In genomic region chr6:145653626-145654025, GRCm38 (mm10) we compare ENCODE assay signal across 28 mouse cellular contexts. TPM values are rescaled to one million over a fixed set of nuclear protein-coding genes. Genes with fewer than 3 reads are reported as not detected.
A peak's percentile ranks its signal among the peaks of the same experiment; 100 is the strongest.
DNase-seq lines count a peak whose midpoint lies in the region; ATAC-seq and TF ChIP-seq lines count a peak whose summit lies in the region.
"Had no signal": no experiment of that assay in that cellular context is flagged by ENCODE, and none has a peak within 500 bp of the region (broad histone marks: within the 10 kb centered on the region; RNA-seq: fewer than 3 reads in every experiment).

No protein-coding gene starts in this region.

- DNase-seq in heart, adult 11 months = peak; percentile 57
- no peak for DNase-seq in lung, postnatal 0 days (ENCODE audit: low spot score)
- no peak for DNase-seq in lung, postnatal 36 days
- peak; percentile 15 for DNase-seq in thymus, postnatal 4 days
- DNase-seq in thymus, adult 2 months = no peak
- DNase-seq in layer of hippocampus, adult 11-12 months (ENCODE audit: low spot score) = no peak
- DNase-seq: adrenal gland, adult 8-10 months; adrenal gland, postnatal 36 days; B cell, adult 2 months; cerebellum, adult 11 months; cerebellum, adult 8-10 months; cerebellum, postnatal 14 days; embryo, embryonic 11 days; gastrocnemius, postnatal 36 days; heart, adult 2 months; heart, postnatal 36 days had no signal

- H3K27ac ChIP-seq in heart, embryonic 11.5 days (ENCODE audit: low read depth, low read length) = no peak overlapping the region
- H3K27ac ChIP-seq in lung, postnatal 0 days (ENCODE audit: low read length) = peak overlapping the region; percentile 32; the same call in 1 of the 2 replicates
- no peak overlapping the region for H3K27ac ChIP-seq in thymus, adult 2 months (ENCODE audit: control insufficient read depth, insufficient read depth, low read length)
- H3K27ac ChIP-seq: embryonic facial prominence, embryonic 15.5 days; forebrain, embryonic 10.5 days; heart, adult 2 months; heart, embryonic 13.5 days; hindbrain, embryonic 15.5 days had no signal

- no peak for TF ChIP-seq POLR2A in thymus, adult 2 months (IDR thresholded peaks at IDR 0.05; ENCODE audit: control insufficient read depth, extremely low read depth, insufficient read depth, low read length, poor library complexity)

- no peak for ATAC-seq in heart, embryonic 11.5 days (replicated peaks; ENCODE audit: insufficient number of reproducible peaks, low FRiP score, low TSS enrichment)
- no peak for ATAC-seq in lung, postnatal 0 days
- ATAC-seq: CD4-positive, CD25-positive, alpha-beta regulatory T cell, adult 4 months; forebrain, embryonic 14.5 days had no signal

- TF ChIP-seq EP300 in lung, postnatal 0 days (IDR thresholded peaks at IDR 0.05) = no peak

- no peaks in the 10 kb centered on the region for H3K4me1 ChIP-seq in heart, embryonic 11.5 days (ENCODE audit: control insufficient read depth, insufficient read depth, low read length)
- no peaks in the 10 kb centered on the region; the same call in 1 of the 2 replicates for H3K4me1 ChIP-seq in lung, postnatal 0 days (ENCODE audit: insufficient read depth, low read depth, low read length)
- H3K4me1 ChIP-seq in thymus, adult 2 months (replicated peaks; ENCODE audit: control insufficient read depth, insufficient read depth, low read length) = no peaks in the 10 kb centered on the region
- H3K4me1 ChIP-seq: embryonic facial prominence, embryonic 15.5 days; forebrain, embryonic 10.5 days; heart, embryonic 13.5 days; hindbrain, embryonic 15.5 days had no signal

- WGBS in heart, embryonic 11.5 days (ENCODE audit: insufficient replicate concordance) = 77% methylated on average over 5 of the region's 5 CpGs
- 76% methylated on average over 5 of the region's 5 CpGs for whole genome bisulfite sequencing in lung, postnatal 0 days
- 94% methylated on average over 5 of the region's 5 CpGs for WGBS in thymus, adult 2 months

- H3K4me3 ChIP-seq in heart, embryonic 11.5 days (ENCODE audit: low read depth, low read length) = no peak overlapping the region
- H3K4me3 ChIP-seq in lung, postnatal 0 days (ENCODE audit: low read depth, low read length) = no peak overlapping the region
- no peak overlapping the region for H3K4me3 ChIP-seq in thymus, adult 2 months (ENCODE audit: control insufficient read depth, insufficient read depth, low read length)
- H3K4me3 ChIP-seq: embryonic facial prominence, embryonic 15.5 days; erythroblast, embryonic 14.5 days; forebrain, embryonic 10.5 days; heart, adult 2 months; heart, embryonic 13.5 days; hindbrain, embryonic 15.5 days had no signal

- H3K36me3 ChIP-seq in heart, embryonic 11.5 days (ENCODE audit: control insufficient read depth, insufficient read depth, low read length) = no peaks in the 10 kb centered on the region
- H3K36me3 ChIP-seq in lung, postnatal 0 days (ENCODE audit: insufficient read depth, low read length) = no peaks in the 10 kb centered on the region
- no peaks in the 10 kb centered on the region for H3K36me3 ChIP-seq in thymus, adult 2 months (ENCODE audit: control insufficient read depth, insufficient read depth, low read length)
- H3K36me3 ChIP-seq: embryonic facial prominence, embryonic 15.5 days; forebrain, embryonic 10.5 days; G1E; heart, embryonic 13.5 days; hindbrain, embryonic 15.5 days had no signal

- no peak for TF ChIP-seq CTCF in lung, postnatal 0 days (IDR thresholded peaks at IDR 0.05)
- no peak for TF ChIP-seq CTCF in thymus, adult 2 months (IDR thresholded peaks at IDR 0.05; ENCODE audit: borderline replicate concordance, control insufficient read depth, extremely low read depth, insufficient read depth, low read length, poor library complexity)

- no peak overlapping the region for H3K4me2 ChIP-seq in heart, embryonic 11.5 days
- no peak overlapping the region for H3K4me2 ChIP-seq in lung, postnatal 0 days (replicated peaks; ENCODE audit: low read depth, low read length)
- H3K4me2 ChIP-seq: embryonic facial prominence, embryonic 15.5 days; heart, embryonic 13.5 days; hindbrain, embryonic 15.5 days had no signal

- H3K27me3 ChIP-seq in heart, embryonic 11.5 days (ENCODE audit: control insufficient read depth, insufficient read depth, low read length) = no peaks in the 10 kb centered on the region
- no peaks in the 10 kb centered on the region for H3K27me3 ChIP-seq in lung, postnatal 0 days (replicated peaks; ENCODE audit: insufficient read depth, low read length)
- H3K27me3 ChIP-seq in thymus, adult 2 months (ENCODE audit: control insufficient read depth, insufficient read depth, low read length) = no peaks in the 10 kb centered on the region
- H3K27me3 ChIP-seq: embryonic facial prominence, embryonic 15.5 days; heart, embryonic 13.5 days; hindbrain, embryonic 15.5 days had no signal

- H3K9me3 ChIP-seq in heart, embryonic 11.5 days (replicated peaks; ENCODE audit: control insufficient read depth, low read length) = no peaks in the 10 kb centered on the region
- H3K9me3 ChIP-seq in lung, postnatal 0 days (ENCODE audit: low read length) = no peaks in the 10 kb centered on the region
- H3K9me3 ChIP-seq: embryonic facial prominence, embryonic 15.5 days; hindbrain, embryonic 15.5 days had no signal

- H3K9ac ChIP-seq in heart, embryonic 11.5 days (ENCODE audit: low read depth, low read length) = no peak overlapping the region
- H3K9ac ChIP-seq in lung, postnatal 0 days (replicated peaks; ENCODE audit: low read depth) = no peak overlapping the region
- H3K9ac ChIP-seq: embryonic facial prominence, embryonic 15.5 days; heart, embryonic 13.5 days; hindbrain, embryonic 15.5 days had no signal

RNA-seq across cellular contexts. Expression of gene Tuba3b, which starts 38.1 kb away (rescaled TPM):
- polyA plus RNA-seq in heart, embryonic 11.5 days (2014; fragmentation: Nextera tagmentation; extraction: Ambion mirVana) = not detected in 2 replicates
- not detected in 2 replicates for polyA plus RNA-seq in lung, postnatal 0 days (2015; fragmentation: Nextera tagmentation; extraction: Ambion mirVana)
- polyA plus RNA-seq in thymus, adult 2 months (2012; rRNA removed) = 0.15 and 0.61 TPM in 2 replicates
- polyA plus RNA-seq: brain, embryonic 14.5 days; CD4-positive, CD25-positive, alpha-beta regulatory T cell, adult 4 months; embryonic facial prominence, embryonic 11.5 days; embryonic facial prominence, embryonic 15.5 days; erythroblast, embryonic 14.5 days; forebrain, embryonic 10.5 days; forebrain, embryonic 14.5 days; G1E; heart, embryonic 13.5 days; hindbrain, embryonic 11.5 days; hindbrain, embryonic 15.5 days had no signal

RNA-seq across cellular contexts. Expression of gene Lmntd1, which starts 39.5 kb away (rescaled TPM):
- polyA plus RNA-seq in heart, embryonic 11.5 days (2014; fragmentation: Nextera tagmentation; extraction: Ambion mirVana) = 4.5 and 8.0 TPM in 2 replicates
- 0.74 and 0.81 TPM in 2 replicates for polyA plus RNA-seq in lung, postnatal 0 days (2015; fragmentation: Nextera tagmentation; extraction: Ambion mirVana)
- 0.32 and 0.38 TPM in 2 replicates for polyA plus RNA-seq in thymus, adult 2 months (2012; rRNA removed)
- polyA plus RNA-seq: CD4-positive, CD25-positive, alpha-beta regulatory T cell, adult 4 months; erythroblast, embryonic 14.5 days; G1E; hindbrain, embryonic 11.5 days had no signal

Comparison
In these comparisons a context has a peak if more than half of its experiments do, and no peak if none do; other contexts are left out.
1. DNase-seq: peak in heart, adult 11 months (single experiment) and thymus, postnatal 4 days (single experiment); none in lung, postnatal 0 days (single experiment), lung, postnatal 36 days (single experiment), thymus, adult 2 months (single experiment) and layer of hippocampus, adult 11-12 months (single experiment).